In the genomic region with DNA sequence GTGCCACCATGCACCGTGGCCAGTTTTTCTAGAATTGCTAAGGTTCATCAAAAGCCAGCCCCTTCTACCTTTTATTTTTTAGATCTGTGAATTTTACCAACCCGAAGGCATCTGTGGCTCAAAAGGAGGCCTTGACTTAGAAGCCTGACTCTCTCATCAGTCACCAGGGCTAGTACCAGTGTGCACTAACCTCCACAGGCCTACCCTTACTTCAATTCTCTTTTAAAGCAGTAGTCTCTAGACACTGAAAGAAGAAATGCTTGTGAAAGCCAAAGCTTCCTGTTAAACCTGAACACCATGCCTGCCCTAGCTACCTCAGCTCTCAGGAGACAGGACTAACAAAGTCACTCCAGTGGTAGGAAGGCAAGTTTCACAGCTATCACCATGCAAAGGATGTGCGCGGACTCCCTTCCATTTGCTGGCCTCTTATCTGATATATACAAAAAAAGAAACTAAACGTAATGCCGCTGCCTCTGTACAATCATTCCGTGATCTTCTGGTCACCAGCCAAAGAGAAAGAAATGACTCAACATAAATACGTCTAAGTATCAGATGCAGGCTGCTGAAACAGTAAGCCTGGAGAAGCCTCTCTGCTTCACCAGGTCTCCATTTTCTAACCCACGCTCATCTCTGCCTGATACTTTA, we compare ENCODE assay signal across 18 mouse cellular contexts. TPM values are rescaled to one million over a fixed set of nuclear protein-coding genes. Genes with fewer than 3 reads are reported as not detected.
DNase-seq lines count a peak whose midpoint lies in the region; ATAC-seq and TF ChIP-seq lines count a peak whose summit lies in the region.
"Had no signal": no experiment of that assay in that cellular context is flagged by ENCODE, and none has a peak within 500 bp of the region (broad histone marks: within the 10 kb centered on the region; RNA-seq: fewer than 3 reads in every experiment).

No protein-coding gene starts in this region.

- H3K27ac ChIP-seq in embryonic fibroblast, embryonic 13.5 days (ENCODE audit: insufficient read depth, low read length): 0 out of 2 replicates have a peak overlapping the region, but pooled peaks have one; percentile 8
- peak overlapping the region; percentile 76 for H3K27ac ChIP-seq in liver, embryonic 15.5 days (replicated peaks)
- no peak overlapping the region for H3K27ac ChIP-seq in kidney, embryonic 16.5 days (ENCODE audit: low read length)
- H3K27ac ChIP-seq in forebrain, embryonic 13.5 days: no peak overlapping the region
- H3K27ac ChIP-seq: embryonic facial prominence, embryonic 10.5 days; hindbrain, embryonic 15.5 days; macrophage had no signal

- WGBS in liver, embryonic 15.5 days (ENCODE audit: insufficient replicate concordance): 29% methylated on average over 9 of the region's 9 CpGs
- WGBS in kidney, embryonic 16.5 days: 75% methylated on average over 9 of the region's 9 CpGs
- 93% methylated on average over 9 of the region's 9 CpGs for WGBS in forebrain, embryonic 13.5 days

- no peak for TF ChIP-seq POLR2A in embryonic fibroblast, embryonic 13.5 days (IDR thresholded peaks at IDR 0.05; ENCODE audit: low read depth, low read length)

- peak; percentile 7 for DNase-seq in adrenal gland, adult 2 months
- no peak for DNase-seq in adrenal gland, postnatal 36 days
- DNase-seq in cerebellum, postnatal 25 days: no peak
- DNase-seq: cerebellum, adult 8-10 months; forebrain, postnatal 0 days; kidney, postnatal 10 days; left cerebral cortex, postnatal 4 days had no signal

- peak overlapping the region; percentile 58 for H3K4me2 ChIP-seq in liver, embryonic 15.5 days
- H3K4me2 ChIP-seq in kidney, embryonic 16.5 days (replicated peaks; ENCODE audit: low read depth, low read length): no peak overlapping the region
- H3K4me2 ChIP-seq in forebrain, embryonic 13.5 days: no peak overlapping the region
- H3K4me2 ChIP-seq: hindbrain, embryonic 15.5 days had no signal

- peak; percentile 90 for ATAC-seq in CD4-positive, CD25-positive, alpha-beta regulatory T cell, adult 4 months
- ATAC-seq in liver, embryonic 15.5 days (ENCODE audit: insufficient read depth): peak; percentile 59
- no peak for ATAC-seq in kidney, embryonic 16.5 days (ENCODE audit: low FRiP score, low TSS enrichment)
- no peak for ATAC-seq in forebrain, embryonic 13.5 days
- ATAC-seq: forebrain, postnatal 0 days had no signal

- H3K4me1 ChIP-seq in embryonic fibroblast, embryonic 13.5 days (ENCODE audit: control insufficient read depth, insufficient read depth, low read length): peaks cover 6% of the 10 kb centered on the region
- H3K4me1 ChIP-seq in liver, embryonic 15.5 days (replicated peaks): peaks cover 37% of the 10 kb centered on the region
- no peaks in the 10 kb centered on the region for H3K4me1 ChIP-seq in kidney, embryonic 16.5 days (ENCODE audit: insufficient read depth, low read length)
- no peaks in the 10 kb centered on the region for H3K4me1 ChIP-seq in forebrain, embryonic 13.5 days
- H3K4me1 ChIP-seq: embryonic facial prominence, embryonic 10.5 days; hindbrain, embryonic 15.5 days had no signal

- no peaks in the 10 kb centered on the region for H3K27me3 ChIP-seq in liver, embryonic 15.5 days
- no peaks in the 10 kb centered on the region for H3K27me3 ChIP-seq in kidney, embryonic 16.5 days (ENCODE audit: insufficient read depth, low read length)
- H3K27me3 ChIP-seq in forebrain, embryonic 13.5 days: no peaks in the 10 kb centered on the region
- H3K27me3 ChIP-seq: hindbrain, embryonic 15.5 days had no signal

- no peak overlapping the region for H3K4me3 ChIP-seq in embryonic fibroblast, embryonic 13.5 days (ENCODE audit: insufficient read depth, low read length)
- H3K4me3 ChIP-seq in liver, embryonic 15.5 days (replicated peaks): 0 out of 2 replicates have a peak overlapping the region, but pooled peaks have one; percentile 26
- no peak overlapping the region for H3K4me3 ChIP-seq in kidney, embryonic 16.5 days (ENCODE audit: low read length)
- H3K4me3 ChIP-seq in forebrain, embryonic 13.5 days: no peak overlapping the region
- H3K4me3 ChIP-seq: embryonic facial prominence, embryonic 10.5 days; hindbrain, embryonic 15.5 days had no signal

- no peak for TF ChIP-seq CTCF in embryonic fibroblast, embryonic 13.5 days (IDR thresholded peaks at IDR 0.05; ENCODE audit: borderline replicate concordance, insufficient read depth, low read length)

- H3K9me3 ChIP-seq in liver, embryonic 15.5 days (replicated peaks): no peaks in the 10 kb centered on the region
- no peaks in the 10 kb centered on the region for H3K9me3 ChIP-seq in kidney, embryonic 16.5 days (ENCODE audit: low read length)
- H3K9me3 ChIP-seq in forebrain, embryonic 13.5 days (replicated peaks): no peaks in the 10 kb centered on the region
- H3K9me3 ChIP-seq: embryonic facial prominence, embryonic 10.5 days; hindbrain, embryonic 15.5 days had no signal

- no peak overlapping the region; the same call in 1 of the 2 replicates for H3K9ac ChIP-seq in liver, embryonic 15.5 days
- no peak overlapping the region for H3K9ac ChIP-seq in kidney, embryonic 16.5 days (replicated peaks; ENCODE audit: low read length)
- H3K9ac ChIP-seq in forebrain, embryonic 13.5 days: no peak overlapping the region
- H3K9ac ChIP-seq: forebrain, postnatal 0 days; hindbrain, embryonic 15.5 days had no signal

- H3K36me3 ChIP-seq in liver, embryonic 15.5 days (replicated peaks): peaks cover 38% of the 10 kb centered on the region
- peaks cover 27% of the 10 kb centered on the region for H3K36me3 ChIP-seq in kidney, embryonic 16.5 days (ENCODE audit: insufficient read depth, low read length)
- peaks cover 26% of the 10 kb centered on the region for H3K36me3 ChIP-seq in forebrain, embryonic 13.5 days (ENCODE audit: poor library complexity, severe bottlenecking)

RNA-seq across cellular contexts. Expression of gene Il13, which starts 22.2 kb away (rescaled TPM):
- total RNA-seq in adrenal gland, adult 2 months (2021): not detected
- polyA plus RNA-seq in adrenal gland, adult 2 months (2012; rRNA removed): not detected in 2 replicates
- total RNA-seq in adrenal gland, postnatal 36 days (2021): not detected
- not detected for polyA plus RNA-seq in CD4-positive, CD25-positive, alpha-beta regulatory T cell, adult 4 months (2017; shearing (Covaris generic))
- polyA plus RNA-seq in embryonic fibroblast, embryonic 13.5 days (2011; ENCODE audit: insufficient read length, low read depth, missing spikeins): not detected in 2 replicates
- not detected in 2 replicates for polyA plus RNA-seq in liver, embryonic 15.5 days (2015; fragmentation: Nextera tagmentation; extraction: Ambion mirVana)
- polyA plus RNA-seq in kidney, embryonic 16.5 days (2015; fragmentation: Nextera tagmentation; extraction: Ambion mirVana): not detected in 2 replicates
- polyA plus RNA-seq in forebrain, embryonic 13.5 days (2015; fragmentation: Nextera tagmentation; extraction: Ambion mirVana): not detected in 2 replicates
- total RNA-seq: forebrain, postnatal 0 days; heart, adult 8-10 months; layer of hippocampus, postnatal 14 days; left cerebral cortex, postnatal 4 days had no signal
- polyA plus RNA-seq: embryonic facial prominence, embryonic 10.5 days; forebrain, postnatal 0 days; hindbrain, embryonic 15.5 days; macrophage; stomach, embryonic 16.5 days had no signal

RNA-seq across cellular contexts. Expression of gene Il4, which starts 38.2 kb away (rescaled TPM):
- not detected for total RNA-seq in adrenal gland, adult 2 months (2021)
- not detected in 2 replicates for polyA plus RNA-seq in adrenal gland, adult 2 months (2012; rRNA removed)
- total RNA-seq in adrenal gland, postnatal 36 days (2021): not detected
- 1 to 10 TPM; 3.1 to 4.0 TPM for polyA plus RNA-seq in CD4-positive, CD25-positive, alpha-beta regulatory T cell, adult 4 months (2017; shearing (Covaris generic))
- not detected in 2 replicates for polyA plus RNA-seq in embryonic fibroblast, embryonic 13.5 days (2011; ENCODE audit: insufficient read length, low read depth, missing spikeins)
- polyA plus RNA-seq in liver, embryonic 15.5 days (2015; fragmentation: Nextera tagmentation; extraction: Ambion mirVana): 0.35 and 0.52 TPM in 2 replicates
- 0.36 and 0.97 TPM in 2 replicates for polyA plus RNA-seq in kidney, embryonic 16.5 days (2015; fragmentation: Nextera tagmentation; extraction: Ambion mirVana)
- polyA plus RNA-seq in forebrain, embryonic 13.5 days (2015; fragmentation: Nextera tagmentation; extraction: Ambion mirVana): 1.8 and 2.9 TPM in 2 replicates
- total RNA-seq: forebrain, postnatal 0 days; heart, adult 8-10 months; layer of hippocampus, postnatal 14 days; left cerebral cortex, postnatal 4 days had no signal

RNA-seq across cellular contexts. Expression of gene Rad50, which starts 50.4 kb away (rescaled TPM):
- 10 to 100 TPM; 11.6 to 13.8 TPM for total RNA-seq in adrenal gland, adult 2 months (2021)
- 2.6 and 3.6 TPM in 2 replicates for polyA plus RNA-seq in adrenal gland, adult 2 months (2012; rRNA removed)
- total RNA-seq in adrenal gland, postnatal 36 days (2021): 10 to 100 TPM; 12.1 to 17.1 TPM
- polyA plus RNA-seq in CD4-positive, CD25-positive, alpha-beta regulatory T cell, adult 4 months (2017; shearing (Covaris generic)): 10 to 100 TPM; 47.8 to 50.7 TPM
- 25.8 and 31.7 TPM in 2 replicates for polyA plus RNA-seq in embryonic fibroblast, embryonic 13.5 days (2011; ENCODE audit: insufficient read length, low read depth, missing spikeins)
- polyA plus RNA-seq in liver, embryonic 15.5 days (2015; fragmentation: Nextera tagmentation; extraction: Ambion mirVana): 11.8 and 12.7 TPM in 2 replicates
- polyA plus RNA-seq in kidney, embryonic 16.5 days (2015; fragmentation: Nextera tagmentation; extraction: Ambion mirVana): 24.9 TPM in 2 replicates
- polyA plus RNA-seq in forebrain, embryonic 13.5 days (2015; fragmentation: Nextera tagmentation; extraction: Ambion mirVana): 17.7 and 18.2 TPM in 2 replicates

Comparison
In these comparisons a context has a peak if more than half of its experiments do, and no peak if none do; other contexts are left out.
1. ATAC-seq: peak in CD4-positive, CD25-positive, alpha-beta regulatory T cell, adult 4 months (single experiment) and liver, embryonic 15.5 days (single experiment); none in kidney, embryonic 16.5 days (single experiment) and forebrain, embryonic 13.5 days (single experiment).
2. H3K27ac ChIP-seq: peak in embryonic fibroblast, embryonic 13.5 days (single experiment) and liver, embryonic 15.5 days (single experiment); none in kidney, embryonic 16.5 days (single experiment) and forebrain, embryonic 13.5 days (single experiment).